Mouse (Mus musculus) layer of hippocampus, adult 11-12 months (tissue): ENCODE measurements at regions not wholly inside any gene's neighbourhood (a gene's known extent, or its start where the extent isn't known, plus 50 kb on each side); places are given as distances from the start of the nearest gene placed in this dataset.

Experiments
- DNase-seq: peaks from one replicate; pipeline ENCODE4 v3.0.0; 2022; ENCODE audit warnings: low spot score

DNA sequence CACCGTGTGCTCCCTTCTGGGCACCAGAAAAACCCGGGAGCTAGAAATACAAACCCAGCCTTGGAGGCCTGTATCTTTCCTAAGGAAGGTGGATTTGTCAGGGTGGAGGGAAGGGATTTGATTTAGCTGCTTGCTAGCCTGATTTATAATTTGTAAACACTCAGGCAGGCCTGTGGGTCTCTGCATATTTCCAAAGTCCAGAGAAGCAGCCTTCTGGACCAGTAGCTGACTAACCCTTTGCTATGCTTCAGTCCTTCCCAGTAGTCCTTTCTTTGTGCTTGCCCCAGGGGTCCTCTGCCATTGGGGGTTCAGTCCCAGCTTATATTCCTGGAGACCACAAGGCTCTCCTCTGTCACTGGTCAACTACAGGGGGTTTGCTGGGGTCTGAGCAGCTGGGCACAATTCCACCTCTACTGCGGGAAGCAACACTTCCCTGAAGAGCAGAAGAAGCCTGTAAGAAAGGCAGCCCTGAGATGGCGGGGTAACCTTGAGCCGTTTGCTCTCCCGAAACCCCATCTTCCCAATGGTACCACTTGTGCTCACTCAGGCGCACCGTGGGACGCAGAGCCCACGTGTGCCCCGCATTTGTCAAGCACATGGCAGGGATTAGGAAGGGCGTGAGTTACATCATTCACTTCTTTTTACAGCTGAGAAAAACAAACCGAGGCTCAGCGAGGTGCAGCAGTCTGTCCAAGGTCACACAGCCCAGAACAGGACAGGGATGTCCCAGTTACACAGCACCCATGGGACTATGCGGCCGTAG is 85.7 kb downstream of the 1700001O22Rik start:
- peak; percentile 65 for DNase-seq

DNA sequence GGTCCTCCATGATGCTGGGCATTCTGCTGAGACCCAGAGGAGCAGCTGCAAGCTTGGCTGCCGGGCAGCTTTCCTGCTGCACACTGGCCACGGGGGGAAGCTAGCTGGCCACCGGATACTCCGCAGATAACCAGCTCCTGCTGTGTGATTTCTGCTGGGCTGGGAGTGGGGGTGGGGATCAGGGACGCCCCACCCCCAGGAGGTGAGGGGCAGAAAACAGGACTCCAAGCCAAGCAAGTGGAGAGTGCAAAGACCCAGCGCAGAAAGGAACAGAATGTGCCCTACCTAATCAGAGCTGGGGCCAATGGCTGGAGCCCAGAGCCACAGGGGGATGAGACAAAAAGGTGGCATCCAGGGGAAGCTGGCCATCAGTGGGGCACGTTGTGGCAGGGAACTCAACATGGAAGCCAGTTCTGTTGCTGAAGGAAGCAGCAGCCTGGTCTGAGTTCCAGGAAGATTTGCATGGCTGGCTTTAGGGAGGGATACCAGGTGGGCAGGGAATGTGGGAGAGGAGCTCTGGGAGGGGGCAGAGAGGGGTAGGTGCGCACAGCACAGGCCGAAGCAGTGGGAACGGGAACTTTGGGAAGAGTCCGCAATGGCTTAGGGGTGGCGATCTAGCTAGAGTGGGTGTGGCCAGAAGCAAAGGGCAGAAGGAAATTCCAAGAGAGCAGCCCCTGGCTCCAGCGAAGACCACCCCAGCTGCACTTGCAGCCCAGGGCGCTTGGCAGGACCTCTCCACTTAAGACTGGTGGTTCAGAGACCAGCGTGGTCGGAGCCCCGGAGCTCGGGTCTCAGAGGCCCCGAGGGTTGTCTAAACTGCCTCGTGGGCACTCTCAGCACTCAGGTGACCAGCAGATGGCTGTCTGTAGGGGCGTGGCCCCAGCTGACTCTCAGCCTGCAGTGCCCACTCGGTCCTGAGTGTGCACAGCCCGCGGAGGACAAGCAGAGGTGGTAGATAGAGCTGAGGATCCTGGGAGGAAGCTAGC is 86.6 kb downstream of the 1700001O22Rik start:
- peak; percentile 61 for DNase-seq

DNA sequence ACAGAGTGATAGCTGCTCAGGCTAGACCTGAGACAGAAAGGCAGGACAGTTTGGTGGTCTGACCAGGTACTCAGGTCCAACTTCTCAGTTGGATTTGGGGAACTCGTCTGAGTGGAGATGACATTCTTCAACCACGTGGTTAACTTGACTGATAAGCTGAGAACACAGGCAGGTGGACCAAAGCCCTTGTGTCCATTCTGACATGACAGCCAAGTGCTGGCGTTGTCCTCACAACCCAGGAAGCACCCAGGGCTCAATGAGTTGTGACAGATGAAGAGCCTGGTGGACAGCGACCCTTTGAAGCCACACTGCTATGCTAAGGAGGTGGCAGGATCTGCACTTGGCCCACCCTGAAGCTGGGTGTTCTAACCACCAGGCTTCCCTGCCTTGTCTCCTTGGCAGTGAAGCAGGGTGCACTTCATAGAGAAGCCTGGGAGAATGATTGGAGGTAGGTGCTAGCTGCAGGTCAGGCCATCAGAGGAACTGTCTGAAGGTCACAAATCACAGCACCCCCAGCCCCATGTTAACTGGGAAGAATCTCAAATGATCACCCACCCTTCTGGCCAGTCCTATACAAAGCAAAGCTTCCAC is 87.6 kb downstream of the 1700001O22Rik start:
- DNase-seq, result no peak

DNA sequence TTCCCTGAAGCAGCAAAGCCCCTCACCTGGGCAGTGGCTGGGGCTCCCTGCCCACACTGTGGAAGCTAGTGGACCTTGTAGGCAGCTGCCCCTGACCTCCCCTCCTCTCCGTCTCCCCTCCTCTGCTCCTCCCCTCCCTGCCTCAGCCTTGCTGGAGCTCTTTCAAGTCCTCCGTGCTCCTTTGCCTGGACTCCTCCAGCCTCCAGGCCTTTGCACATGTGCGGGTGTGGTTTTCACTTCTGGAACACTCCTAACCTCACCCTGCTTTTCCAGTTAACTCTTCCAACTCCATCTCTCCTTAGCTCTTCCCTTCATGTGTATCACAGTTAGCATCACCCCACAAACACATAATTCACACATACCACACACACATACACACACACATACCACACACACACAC is 89.9 kb downstream of the 1700001O22Rik start:
- DNase-seq, result no peak

DNA sequence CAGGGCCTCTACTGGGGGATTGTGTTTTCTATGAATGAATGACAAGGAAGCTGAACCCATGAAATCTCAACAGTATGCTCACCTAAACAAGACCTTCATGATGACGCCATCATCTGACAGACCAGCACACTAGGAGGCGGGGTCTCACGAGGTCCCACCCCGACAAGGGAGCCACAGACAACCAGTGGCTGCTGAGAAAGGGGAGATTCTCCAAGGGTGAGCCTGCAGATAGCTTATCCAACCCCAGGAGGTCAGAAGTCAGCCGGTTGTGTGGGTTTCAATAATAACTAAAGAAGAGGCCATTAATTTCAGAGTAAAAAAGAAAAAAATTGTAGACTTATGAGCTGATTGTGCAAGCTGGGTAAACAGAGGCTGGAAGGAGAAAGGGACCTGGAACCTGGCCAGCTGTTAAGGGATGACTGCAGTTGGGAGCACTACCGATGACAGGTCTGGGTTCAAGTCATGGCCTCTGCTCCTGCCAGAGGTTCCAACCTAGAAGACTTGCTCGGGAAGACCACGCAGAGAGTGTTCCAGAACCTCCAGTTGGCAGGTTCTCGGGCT is 90.5 kb downstream of the 1700001O22Rik start:
- DNase-seq, result no peak

DNA sequence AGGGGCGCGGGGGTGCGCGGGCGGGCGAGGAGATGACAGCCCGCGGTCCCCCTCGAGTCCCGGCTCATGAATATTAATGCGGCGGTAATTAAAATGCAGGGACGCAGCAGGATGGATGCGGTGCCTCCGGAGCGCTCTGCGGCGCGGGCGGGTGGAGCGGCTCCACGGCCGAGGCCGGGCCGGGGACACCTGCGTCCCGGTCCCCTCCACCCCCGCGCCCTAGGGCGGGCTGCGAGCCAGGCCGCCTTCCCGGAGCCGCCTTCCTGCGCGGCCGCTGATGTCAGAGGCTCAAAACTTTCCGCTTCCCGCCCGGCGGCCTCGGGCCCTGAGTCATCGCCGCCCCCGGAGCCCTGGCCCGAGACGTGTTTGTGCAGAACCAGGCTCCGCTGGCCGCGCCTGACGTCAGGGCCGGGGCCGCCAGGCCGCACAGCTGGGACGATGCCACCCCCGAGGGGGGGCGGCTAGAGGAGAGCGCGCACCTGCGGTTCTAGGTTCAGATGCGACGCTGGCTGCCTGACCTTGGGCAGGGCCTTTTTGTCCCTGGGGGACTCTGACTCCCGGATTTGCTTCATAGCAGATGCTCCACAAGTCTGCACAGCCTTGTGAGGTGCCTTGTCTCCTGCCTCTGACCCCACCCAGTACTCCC is 91.5 kb downstream of the 1700001O22Rik start:
- peak; percentile 92 for DNase-seq

DNA sequence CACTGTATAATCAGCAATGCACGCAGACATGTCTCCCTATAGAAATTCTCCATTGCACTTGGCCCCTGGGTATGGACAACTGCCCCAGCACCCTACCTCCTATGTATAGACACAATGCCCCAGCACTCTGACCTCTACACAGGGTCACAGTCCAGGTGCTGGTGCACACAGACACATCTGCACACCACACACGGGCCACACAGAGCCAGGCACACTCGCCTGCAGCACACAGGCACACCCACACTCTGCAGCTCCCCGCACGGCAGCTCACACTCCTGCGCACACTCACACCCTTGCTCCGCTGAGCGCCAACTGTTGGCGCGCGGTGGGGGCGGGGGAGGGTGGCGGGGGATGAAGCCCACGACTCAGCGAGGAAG is 92.0 kb downstream of the 1700001O22Rik start:
- no peak for DNase-seq

DNA sequence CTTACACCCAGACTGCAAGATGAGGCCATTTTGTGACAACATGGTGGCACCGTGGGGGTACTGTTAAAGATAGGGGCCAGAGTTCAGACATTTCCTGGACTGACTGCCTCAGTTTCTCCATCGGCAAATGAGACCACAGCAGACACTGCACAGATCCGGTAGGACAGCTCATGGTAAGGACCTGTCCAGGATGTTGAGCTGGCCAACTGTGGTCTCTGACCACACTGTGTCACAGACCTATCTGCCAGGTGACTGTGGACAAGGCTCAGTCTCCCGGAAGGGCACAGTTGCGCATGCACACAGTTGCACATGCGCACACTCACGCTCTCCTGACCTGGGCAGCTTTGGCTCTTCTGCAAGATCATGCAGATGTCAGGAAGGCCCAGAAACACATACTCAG is 92.6 kb downstream of the 1700001O22Rik start:
- no peak for DNase-seq

DNA sequence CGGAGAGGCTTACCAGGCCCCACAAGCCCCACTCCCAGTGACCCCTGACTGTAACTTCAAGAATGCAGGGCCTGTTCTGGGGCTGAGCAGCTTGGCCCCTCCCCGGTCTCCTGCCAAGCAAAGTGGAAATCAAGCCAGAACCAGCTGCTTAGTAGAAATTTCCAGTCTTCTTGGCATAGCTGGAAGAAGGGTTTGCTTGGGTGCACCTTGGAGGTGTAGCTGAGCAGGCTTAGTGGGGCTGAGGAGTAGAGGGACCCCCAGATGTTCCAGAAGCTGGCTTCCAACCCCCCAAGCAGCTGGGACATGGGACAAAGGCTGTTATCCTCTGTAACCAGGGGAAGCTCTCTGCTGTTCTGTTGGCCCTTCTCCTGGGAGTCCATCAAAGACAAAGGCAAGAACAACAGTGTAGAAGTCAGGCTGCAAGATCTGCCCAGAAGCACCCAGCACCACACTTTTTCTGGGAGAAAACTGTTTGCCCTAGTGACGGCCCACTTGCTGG is 94.0 kb downstream of the 1700001O22Rik start:
- DNase-seq, result no peak

DNA sequence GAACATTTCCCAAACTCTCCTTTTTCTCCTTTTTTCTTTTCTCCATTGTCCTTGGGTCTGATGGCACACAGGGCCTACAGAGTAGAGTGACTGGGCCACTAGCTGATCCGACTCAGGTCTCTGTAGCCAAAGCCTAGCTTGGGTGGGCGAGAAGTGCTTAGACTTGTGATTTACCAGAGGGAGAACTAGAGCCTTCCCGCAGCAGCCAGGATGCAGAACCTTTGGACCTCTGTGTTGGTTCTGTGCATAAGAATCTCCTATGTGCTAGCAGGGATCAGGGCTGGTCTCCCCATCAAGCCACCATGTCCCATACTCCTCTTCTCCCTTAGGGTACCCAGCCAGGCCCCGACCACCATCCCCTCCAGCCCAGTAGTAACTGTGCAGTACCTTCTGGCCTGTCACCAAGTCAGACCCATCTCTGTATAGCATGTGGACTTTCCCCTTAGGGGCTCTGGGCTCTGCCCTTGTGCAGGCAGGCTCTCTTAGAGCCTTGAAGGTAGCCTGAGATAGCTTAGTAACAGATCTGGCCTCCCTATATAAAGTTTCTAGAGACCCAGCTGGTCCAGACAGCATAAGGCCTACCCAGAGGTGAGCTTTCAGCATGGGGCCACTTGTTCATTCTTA is 94.6 kb downstream of the 1700001O22Rik start:
- no peak for DNase-seq

DNA sequence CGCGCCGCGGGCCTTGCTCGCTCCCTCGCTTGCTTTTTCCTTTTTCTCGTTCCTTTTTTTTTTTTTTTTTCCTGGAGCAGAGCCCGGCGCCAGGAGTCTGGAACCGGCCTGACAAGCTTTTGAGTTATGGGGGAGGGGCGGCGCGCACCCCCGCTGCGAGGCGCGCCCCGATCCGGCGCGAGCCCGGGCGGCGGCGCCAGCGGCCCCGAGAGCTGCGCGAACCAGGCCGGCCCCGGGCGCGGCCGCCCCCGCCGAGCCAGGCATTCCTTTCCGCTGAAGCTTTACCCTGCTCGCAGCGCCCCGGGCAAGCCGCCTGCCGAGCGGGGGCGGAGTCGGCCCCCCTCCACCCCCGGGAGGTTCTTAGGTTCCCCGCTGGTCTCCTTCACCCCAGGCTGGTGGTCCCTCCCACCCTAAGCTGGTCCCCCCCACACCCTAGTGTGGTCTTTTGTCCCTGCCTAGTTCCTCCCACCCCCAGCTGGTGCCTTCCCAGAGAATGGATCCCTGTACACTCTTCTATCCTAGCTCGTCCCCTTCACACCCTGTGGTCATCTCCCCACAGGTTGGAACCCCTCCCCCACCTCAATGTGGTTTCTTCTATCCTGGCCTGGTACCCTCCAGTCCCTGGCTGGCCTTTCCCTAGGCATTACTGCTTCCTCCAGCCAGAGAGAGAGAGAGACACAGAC is 95.3 kb downstream of the 1700001O22Rik start:
- DNase-seq, result peak; percentile 77

DNA sequence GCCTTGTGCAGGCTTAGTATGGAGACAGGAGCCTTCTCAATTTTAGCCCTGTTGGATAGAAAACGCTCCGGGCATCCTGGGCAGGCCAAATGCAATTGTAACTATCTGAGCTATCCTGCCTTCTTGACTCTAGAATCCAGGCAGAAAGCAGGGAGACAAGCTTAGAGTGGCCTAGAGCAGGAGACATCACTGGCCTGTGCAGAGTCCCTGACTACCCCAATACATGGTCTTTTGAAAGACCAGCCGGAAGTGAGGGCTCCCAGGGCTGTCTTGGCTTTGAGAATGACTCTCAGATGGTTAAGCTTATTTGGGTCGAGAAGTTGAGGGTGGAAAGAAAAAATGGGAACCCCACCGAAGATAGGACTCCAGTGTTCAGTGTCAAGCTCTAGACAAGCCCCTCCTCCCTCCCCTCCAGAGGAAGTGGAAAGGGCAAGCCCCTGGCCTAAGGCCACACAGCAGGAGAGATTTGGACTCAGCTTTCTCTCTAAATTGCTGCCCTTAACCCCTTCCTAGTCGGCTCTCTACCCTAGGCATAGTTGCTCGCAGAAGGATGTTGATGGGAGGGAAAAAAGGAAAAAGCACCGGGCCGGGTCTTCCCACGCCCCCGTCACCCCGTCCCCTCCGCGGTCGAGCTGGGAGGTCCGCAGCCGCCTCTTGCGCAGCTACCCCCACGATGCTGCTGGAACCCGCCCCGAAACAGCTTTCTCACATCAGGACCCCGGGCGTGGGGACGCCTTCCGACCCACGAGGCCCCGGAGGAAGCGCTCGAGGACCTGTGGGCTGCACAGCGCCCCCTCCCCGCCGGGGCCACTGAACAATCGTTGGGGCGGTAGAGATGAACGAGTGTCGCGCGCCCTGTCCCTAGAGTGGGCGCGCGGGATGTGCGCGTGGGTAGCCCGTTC is 96.1 kb downstream of the 1700001O22Rik start:
- DNase-seq, result no peak

DNA sequence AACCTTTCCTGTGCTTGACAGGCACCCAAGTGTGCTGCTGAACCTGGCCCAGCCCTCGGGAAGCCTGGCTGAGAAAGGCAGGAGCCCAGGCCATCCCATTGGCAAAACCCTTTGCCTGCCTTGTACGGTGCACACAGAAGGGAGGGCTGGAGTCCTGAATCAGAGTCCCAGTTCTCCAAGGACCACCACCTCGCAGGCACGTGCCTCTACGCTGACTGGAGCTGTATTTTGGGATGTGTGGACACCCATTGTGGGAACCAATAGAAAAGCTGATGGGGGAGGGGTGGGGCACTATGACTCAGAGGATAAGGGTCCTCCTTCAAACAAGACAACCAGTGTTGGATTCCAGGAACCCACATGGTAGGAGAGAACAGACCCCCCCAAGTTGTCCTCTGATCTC is 97.4 kb downstream of the 1700001O22Rik start:
- DNase-seq, result no peak

DNA sequence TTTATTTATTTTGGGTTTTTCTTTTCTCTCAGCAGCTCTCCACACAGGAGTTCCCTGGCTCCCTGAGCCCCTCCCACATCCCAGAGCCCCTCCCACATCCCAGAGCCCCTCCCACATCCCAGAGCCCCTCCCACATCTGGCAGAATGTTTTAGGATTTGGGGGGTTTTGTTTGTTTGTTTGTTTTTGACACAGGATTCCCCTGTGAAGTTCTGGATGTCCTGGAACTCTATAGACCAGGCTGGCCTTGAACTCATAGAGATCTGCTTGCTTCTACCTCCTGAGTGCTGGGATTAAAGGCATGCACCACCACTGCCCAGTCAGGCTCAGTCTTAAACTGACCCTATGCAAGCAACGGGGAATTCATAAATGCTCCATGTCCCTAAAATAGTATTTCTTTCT is 100.2 kb downstream of the 1700001O22Rik start:
- no peak for DNase-seq

DNA sequence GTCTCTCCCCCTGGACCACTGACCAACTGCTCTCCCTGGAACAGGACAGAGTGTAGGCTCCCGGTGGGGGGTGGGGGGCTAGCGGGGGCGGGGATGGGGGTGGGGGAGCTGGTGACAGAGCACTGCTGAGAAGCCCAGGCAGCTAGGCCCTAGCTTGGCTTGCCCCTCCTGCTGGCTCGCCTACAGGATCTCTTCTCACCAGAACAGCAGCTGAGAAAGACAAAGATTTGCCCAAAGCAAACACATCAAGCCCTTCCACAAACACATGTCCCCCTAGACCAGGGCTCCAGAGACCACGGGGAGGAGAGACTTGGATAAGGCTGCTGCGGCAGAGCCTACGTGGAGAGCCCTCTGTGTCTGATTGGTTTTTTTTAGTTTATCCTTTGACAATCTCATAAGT is 100.8 kb downstream of the 1700001O22Rik start:
- DNase-seq, result no peak

DNA sequence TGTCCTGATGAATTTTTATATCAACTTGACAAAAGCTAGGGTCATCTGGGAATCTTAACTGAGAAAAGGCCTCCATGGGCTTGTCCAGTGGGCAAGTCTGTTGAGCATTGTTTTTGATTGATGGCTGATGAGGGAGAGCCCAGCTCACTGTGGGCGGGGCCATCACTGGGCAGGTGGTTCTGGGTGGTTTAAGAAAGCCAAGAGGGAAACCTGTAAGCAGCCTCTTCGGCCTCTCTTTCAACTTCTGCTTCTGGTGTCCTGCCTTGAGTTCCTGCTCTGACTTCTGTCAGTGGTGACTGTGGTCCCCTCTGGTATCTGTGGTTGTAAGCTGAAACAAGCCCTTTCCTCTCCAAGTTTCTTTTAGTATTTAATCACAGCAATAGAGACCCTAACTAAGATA is 102.6 kb downstream of the 1700001O22Rik start:
- no peak for DNase-seq

DNA sequence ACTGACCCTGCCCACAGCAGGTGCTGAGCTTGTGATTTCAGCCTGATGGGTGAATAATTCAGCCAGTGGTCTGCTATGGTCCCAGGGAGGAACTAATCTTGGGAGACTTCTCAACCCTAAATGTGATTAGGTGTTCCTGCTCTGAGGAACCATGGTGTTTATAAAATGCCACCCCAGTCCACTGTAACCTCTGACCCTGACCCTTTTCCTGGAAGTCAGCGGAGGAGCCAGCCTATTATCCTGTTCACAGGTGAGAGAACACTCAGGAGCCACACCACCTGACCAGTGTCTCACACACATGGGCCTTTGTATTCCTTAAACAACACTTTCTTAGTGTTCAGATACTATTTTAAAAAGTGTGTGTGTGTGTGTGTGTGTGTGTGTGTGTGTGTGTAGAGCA is 103.0 kb downstream of the 1700001O22Rik start:
- no peak for DNase-seq

DNA sequence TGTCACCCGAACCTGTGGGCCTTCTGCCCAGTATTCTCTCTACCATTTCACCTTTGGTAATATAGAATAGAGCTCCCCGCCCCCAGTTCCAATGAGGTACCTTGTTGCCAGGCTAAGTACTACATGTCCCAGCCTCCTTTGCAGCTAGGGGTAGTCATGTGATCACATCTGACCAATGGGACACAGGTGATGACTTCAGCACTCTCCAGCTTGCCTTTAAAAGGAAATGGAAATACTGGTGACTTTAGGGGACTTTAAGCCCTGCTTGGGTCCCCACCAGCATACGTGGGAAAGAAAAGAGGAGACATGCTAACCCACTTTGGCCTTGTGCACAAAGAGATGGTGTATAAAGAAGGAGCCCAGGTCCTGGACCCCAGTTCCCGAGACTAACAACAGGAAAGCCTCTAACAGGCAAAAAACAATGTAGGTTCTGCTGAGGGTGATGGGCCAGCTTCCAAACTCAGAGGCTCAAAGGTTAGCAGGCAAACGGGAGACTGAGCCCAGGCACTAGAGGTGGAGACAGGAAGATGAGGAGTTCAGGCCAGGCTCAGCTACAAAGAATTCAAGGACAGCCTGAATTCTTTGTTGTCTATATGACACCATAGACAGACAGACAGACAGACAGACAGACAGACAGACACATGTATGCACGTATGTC is 103.5 kb downstream of the 1700001O22Rik start:
- peak; percentile 91 for DNase-seq
